12 mouse cellular contexts compared by ENCODE assay signal in genomic region chr5:36414712-36415331, GRCm38 (mm10). TPM values are rescaled to one million over a fixed set of nuclear protein-coding genes. Genes with fewer than 3 reads are reported as not detected.
DNase-seq lines count a peak whose midpoint lies in the region; ATAC-seq lines count a peak whose summit lies in the region.
"Had no signal": no experiment of that assay in that cellular context is flagged by ENCODE, and none has a peak within 500 bp of the region (broad histone marks: within the 10 kb centered on the region; RNA-seq: fewer than 3 reads in every experiment).

No protein-coding gene starts in this region.

- H3K27me3 ChIP-seq in heart, embryonic 15.5 days, result no peaks in the 10 kb centered on the region
- H3K27me3 ChIP-seq in midbrain, embryonic 13.5 days, result no peaks in the 10 kb centered on the region
- H3K27me3 ChIP-seq in midbrain, embryonic 16.5 days (ENCODE audit: control insufficient read depth, insufficient read depth, low read depth, low read length), result no peaks in the 10 kb centered on the region
- H3K27me3 ChIP-seq in limb, embryonic 10.5 days (ENCODE audit: low read depth, poor library complexity, severe bottlenecking), result no peaks in the 10 kb centered on the region

- no peak for DNase-seq in heart, postnatal 25 days (ENCODE audit: low spot score)
- DNase-seq in NIH3T3 (ENCODE audit: low read depth), result peak; percentile 65
- peak; percentile 36 for DNase-seq in layer of hippocampus, adult 9-10 months (ENCODE audit: low spot score)
- no peak for DNase-seq in yolk sac, embryonic 10.5 days (ENCODE audit: low spot score)
- DNase-seq in limb, embryonic 10.5 days (ENCODE audit: low spot score), result no peak
- DNase-seq: heart, adult 18-20 months; lung, postnatal 10 days had no signal

- H3K9ac ChIP-seq in heart, embryonic 15.5 days, result no peak overlapping the region
- no peak overlapping the region for H3K9ac ChIP-seq in midbrain, embryonic 13.5 days (replicated peaks)
- H3K9ac ChIP-seq in midbrain, embryonic 16.5 days (ENCODE audit: low read depth, low read length), result no peak overlapping the region

- 37% methylated on average over 6 of the region's 6 CpGs for WGBS in heart, embryonic 15.5 days
- WGBS in midbrain, embryonic 13.5 days, result 81% methylated on average over 6 of the region's 6 CpGs
- WGBS in midbrain, embryonic 16.5 days, result 74% methylated on average over 6 of the region's 6 CpGs
- WGBS in limb, embryonic 10.5 days, result 73% methylated on average over 6 of the region's 6 CpGs

- H3K4me3 ChIP-seq in heart, embryonic 15.5 days, result no peak overlapping the region
- no peak overlapping the region for H3K4me3 ChIP-seq in midbrain, embryonic 13.5 days (replicated peaks)
- no peak overlapping the region for H3K4me3 ChIP-seq in midbrain, embryonic 16.5 days (ENCODE audit: low read depth, low read length)
- no peak overlapping the region for H3K4me3 ChIP-seq in limb, embryonic 10.5 days

- H3K4me2 ChIP-seq in heart, embryonic 15.5 days, result no peak overlapping the region
- no peak overlapping the region for H3K4me2 ChIP-seq in midbrain, embryonic 13.5 days (replicated peaks)
- no peak overlapping the region for H3K4me2 ChIP-seq in midbrain, embryonic 16.5 days (ENCODE audit: low read length)
- H3K4me2 ChIP-seq: liver, embryonic 11.5 days had no signal

- peaks cover 9% of the 10 kb centered on the region for H3K4me1 ChIP-seq in heart, embryonic 15.5 days (replicated peaks)
- 0 out of 2 replicates have a peak, but pooled peaks cover 5% of the 10 kb centered on the region for H3K4me1 ChIP-seq in midbrain, embryonic 13.5 days (replicated peaks)
- no peaks in the 10 kb centered on the region for H3K4me1 ChIP-seq in midbrain, embryonic 16.5 days (ENCODE audit: control insufficient read depth, insufficient read depth, low read length)
- H3K4me1 ChIP-seq in limb, embryonic 10.5 days, result no peaks in the 10 kb centered on the region

- no peaks in the 10 kb centered on the region for H3K9me3 ChIP-seq in heart, embryonic 15.5 days (replicated peaks)
- no peaks in the 10 kb centered on the region for H3K9me3 ChIP-seq in midbrain, embryonic 13.5 days
- no peaks in the 10 kb centered on the region for H3K9me3 ChIP-seq in midbrain, embryonic 16.5 days (replicated peaks; ENCODE audit: control insufficient read depth, low read length, poor library complexity, severe bottlenecking)
- H3K9me3 ChIP-seq in limb, embryonic 10.5 days (replicated peaks), result no peaks in the 10 kb centered on the region

- H3K27ac ChIP-seq in heart, embryonic 15.5 days, result no peak overlapping the region
- H3K27ac ChIP-seq in midbrain, embryonic 13.5 days, result peak overlapping the region; percentile 19; the same call in 1 of the 2 replicates
- H3K27ac ChIP-seq in midbrain, embryonic 16.5 days (ENCODE audit: low read length), result no peak overlapping the region
- no peak overlapping the region for H3K27ac ChIP-seq in limb, embryonic 10.5 days

- H3K36me3 ChIP-seq in heart, embryonic 15.5 days, result no peaks in the 10 kb centered on the region
- H3K36me3 ChIP-seq in midbrain, embryonic 13.5 days, result no peaks in the 10 kb centered on the region
- H3K36me3 ChIP-seq in midbrain, embryonic 16.5 days (ENCODE audit: control insufficient read depth, insufficient read depth, low read length), result no peaks in the 10 kb centered on the region
- no peaks in the 10 kb centered on the region for H3K36me3 ChIP-seq in limb, embryonic 10.5 days

- ATAC-seq in heart, embryonic 15.5 days (replicated peaks; ENCODE audit: insufficient number of reproducible peaks, insufficient read depth, low FRiP score, low read depth), result peak; percentile 31; the same call in 1 of the 2 replicates
- no peak for ATAC-seq in midbrain, embryonic 13.5 days
- ATAC-seq in midbrain, embryonic 16.5 days, result no peak
- ATAC-seq: inflammation-experienced regulatory T-cells, adult 6 months had no signal

- intact Hi-C loops in heart, postnatal 25 days (cut with DNase I), result no loop called here

RNA-seq across cellular contexts. Expression of gene Sorcs2, which starts 16.9 kb away (rescaled TPM):
- 8.6 and 12.1 TPM in 2 replicates for polyA plus RNA-seq in heart, embryonic 15.5 days (2015; fragmentation: Nextera tagmentation; extraction: Ambion mirVana)
- 10 to 100 TPM in 1 of 2 experiments, 1 to 10 TPM in 1; 9.7 to 13.1 TPM for total RNA-seq in heart, postnatal 25 days (2021)
- 16.3 and 17.4 TPM in 2 replicates for polyA plus RNA-seq in midbrain, embryonic 13.5 days (2015; fragmentation: Nextera tagmentation; extraction: Ambion mirVana)
- 21.3 and 22.7 TPM in 2 replicates for polyA plus RNA-seq in midbrain, embryonic 16.5 days (2015; fragmentation: Nextera tagmentation; extraction: Ambion mirVana)
- polyA plus RNA-seq in limb, embryonic 10.5 days (2016; fragmentation: Nextera tagmentation; extraction: Ambion mirVana), result 6.1 and 8.3 TPM in 2 replicates

RNA-seq across cellular contexts. Expression of gene Grpel1, which starts 50.0 kb away (rescaled TPM):
- polyA plus RNA-seq in heart, embryonic 15.5 days (2015; fragmentation: Nextera tagmentation; extraction: Ambion mirVana), result 53.9 and 55.0 TPM in 2 replicates
- 10 to 100 TPM; 58.7 to 63.3 TPM for total RNA-seq in heart, postnatal 25 days (2021)
- 45.3 and 47.3 TPM in 2 replicates for polyA plus RNA-seq in midbrain, embryonic 13.5 days (2015; fragmentation: Nextera tagmentation; extraction: Ambion mirVana)
- polyA plus RNA-seq in midbrain, embryonic 16.5 days (2015; fragmentation: Nextera tagmentation; extraction: Ambion mirVana), result 41.3 and 42.9 TPM in 2 replicates
- polyA plus RNA-seq in limb, embryonic 10.5 days (2016; fragmentation: Nextera tagmentation; extraction: Ambion mirVana), result 60.8 and 67.6 TPM in 2 replicates

Comparison
In these comparisons a context has a peak if more than half of its experiments do, and no peak if none do; other contexts are left out.
1. DNase-seq: peak in NIH3T3 (single experiment) and layer of hippocampus, adult 9-10 months (single experiment); none in heart, postnatal 25 days (single experiment), yolk sac, embryonic 10.5 days (single experiment) and limb, embryonic 10.5 days (single experiment).